Mouse (Mus musculus): ENCODE measurements around the gene Hspa5.
"Not testable (repeated sequence)": the region's sequence is repeated elsewhere in the genome, so short reads cannot be mapped to it uniquely, and the experiment has no call there.

Gene Hspa5

DNA sequence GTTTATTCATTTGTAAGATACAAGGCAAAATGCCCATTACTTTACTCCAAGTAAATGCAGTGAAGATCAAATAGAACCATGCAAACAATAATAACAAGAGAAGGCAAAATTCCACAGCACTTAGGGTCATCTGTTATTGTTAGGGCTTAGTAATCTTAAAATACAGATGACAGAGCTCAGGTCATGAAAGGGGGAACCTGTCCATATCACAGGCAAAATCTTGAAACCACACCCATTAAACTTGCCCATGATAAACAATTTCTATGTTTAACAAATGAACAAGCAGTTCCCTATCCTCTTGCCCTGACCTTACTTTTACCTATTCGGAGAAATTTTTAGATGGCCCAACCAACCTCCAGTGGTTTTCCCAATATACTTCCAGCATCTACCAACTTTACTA is 37.8 kb downstream of the Hspa5 start:
- no peak for DNase-seq (ENCODE audit: low spot score)

DNA sequence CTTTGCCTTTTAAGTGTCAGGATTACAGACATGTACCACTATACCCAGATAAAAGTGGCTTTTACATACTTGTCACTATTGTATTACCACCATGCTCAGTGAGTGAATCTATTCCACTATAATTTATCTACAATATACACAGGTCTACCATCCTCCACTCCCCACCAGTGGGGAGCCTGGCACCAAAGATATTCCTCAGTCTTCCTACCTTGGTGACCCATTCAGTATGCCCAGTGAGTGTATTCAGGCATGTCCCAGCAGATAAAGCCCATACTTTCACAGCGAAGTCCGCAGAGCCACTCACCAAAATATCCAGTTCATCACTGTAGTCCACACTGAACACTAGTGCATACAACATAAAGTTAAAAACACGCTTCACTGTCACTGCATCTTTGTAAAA is 39.0 kb downstream of the Hspa5 start:
- no peak for DNase-seq (ENCODE audit: low spot score)

DNA sequence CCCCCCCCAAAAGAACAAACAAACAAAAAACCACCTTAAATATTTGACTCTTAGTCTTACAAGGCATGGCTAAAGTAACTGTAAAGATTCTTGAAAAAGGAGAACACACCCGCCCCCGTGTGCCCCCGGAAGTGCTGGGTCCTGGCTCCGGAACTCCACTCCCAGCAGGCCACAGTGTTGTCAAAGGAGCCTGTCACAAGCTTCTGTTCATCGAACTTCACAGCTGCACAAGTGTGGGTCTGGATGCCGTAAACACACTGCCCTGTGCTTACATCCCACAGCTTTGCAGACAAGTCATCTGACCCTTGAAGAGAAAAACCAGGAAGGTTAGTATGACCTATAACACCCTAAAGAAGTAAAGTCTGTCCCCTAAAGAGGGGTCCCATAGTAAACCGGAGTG is 40.9 kb downstream of the Hspa5 start:
- DNase-seq (ENCODE audit: low spot score): no peak

DNA sequence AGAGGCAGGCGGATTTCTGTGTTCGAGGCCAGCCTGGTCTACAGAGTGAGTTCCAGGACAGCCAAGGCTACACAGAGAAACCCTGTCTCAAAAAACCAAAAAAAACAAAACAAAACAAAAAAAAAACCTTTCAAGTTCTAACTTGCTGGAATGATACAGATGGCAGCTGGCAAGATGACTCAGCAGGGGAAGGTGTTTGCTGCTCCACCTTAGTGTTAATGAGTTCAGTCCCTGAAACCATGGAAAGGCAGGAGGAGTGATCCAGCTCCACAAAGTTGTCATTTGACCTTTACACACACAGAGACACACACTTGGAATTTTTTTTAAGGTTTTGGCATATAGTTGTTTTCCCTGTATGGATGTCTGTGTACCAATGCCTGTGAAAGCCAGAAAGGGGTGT is 44.1 kb downstream of the Hspa5 start:
- DNase-seq (ENCODE audit: low spot score): not testable (repeated sequence)

DNA sequence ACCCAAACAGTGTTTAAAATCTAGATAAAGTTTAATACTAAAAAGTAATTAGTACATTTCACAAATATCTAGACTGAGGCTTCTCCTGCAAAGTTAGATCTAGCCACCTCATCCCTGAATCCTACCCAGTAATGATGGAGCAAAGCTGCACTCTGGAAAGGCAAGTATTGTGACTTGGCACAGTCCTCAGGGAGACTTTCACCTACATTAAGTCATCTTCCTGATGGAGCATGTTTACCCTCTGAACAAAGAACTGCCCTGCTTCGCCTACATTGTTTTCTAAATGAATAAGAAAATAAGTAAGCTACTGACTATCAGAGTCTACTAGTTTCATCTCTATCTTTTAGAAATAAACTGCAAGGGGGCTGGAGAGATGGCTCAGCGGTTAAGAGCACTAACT is 46.7 kb downstream of the Hspa5 start:
- DNase-seq (ENCODE audit: low spot score): no peak

DNA sequence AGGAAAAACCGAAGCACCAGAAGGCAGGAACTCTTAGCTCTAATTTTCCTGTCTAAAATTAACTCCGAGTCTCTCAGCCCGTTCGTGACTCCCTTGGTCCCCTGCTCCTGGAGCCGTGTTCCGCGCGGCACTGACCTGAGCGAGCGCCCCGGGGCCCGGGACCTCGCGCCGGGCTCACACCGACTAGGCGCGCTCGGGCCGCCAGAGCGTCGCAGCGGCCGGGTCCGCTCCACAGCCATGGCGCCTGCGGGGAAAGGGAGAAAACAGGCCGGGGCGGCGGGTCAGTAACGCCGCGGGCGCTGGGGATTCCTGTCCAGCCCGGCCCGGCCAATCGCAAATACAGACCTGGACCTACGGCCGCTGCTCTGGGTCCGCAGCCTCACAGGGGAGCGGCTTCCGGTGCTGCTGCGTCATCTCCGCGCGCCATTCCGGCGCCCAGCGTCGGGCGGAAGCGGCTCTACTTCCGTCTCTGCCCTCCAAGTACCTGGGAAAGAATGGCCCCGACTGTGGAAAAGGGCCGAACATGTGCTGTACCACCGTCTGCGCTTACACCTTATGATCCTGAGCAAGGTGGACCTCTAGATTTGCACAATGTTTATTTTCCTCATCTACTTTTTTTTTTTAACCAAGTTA is 54.2 kb downstream of the Hspa5 start, which contains the start of gene Fbxw2:
Gene Fbxw2, minus strand, starts transcription at position 485 of the 633 bp plus-strand sequence.
- peak; percentile 86 for DNase-seq (ENCODE audit: low spot score)

DNA sequence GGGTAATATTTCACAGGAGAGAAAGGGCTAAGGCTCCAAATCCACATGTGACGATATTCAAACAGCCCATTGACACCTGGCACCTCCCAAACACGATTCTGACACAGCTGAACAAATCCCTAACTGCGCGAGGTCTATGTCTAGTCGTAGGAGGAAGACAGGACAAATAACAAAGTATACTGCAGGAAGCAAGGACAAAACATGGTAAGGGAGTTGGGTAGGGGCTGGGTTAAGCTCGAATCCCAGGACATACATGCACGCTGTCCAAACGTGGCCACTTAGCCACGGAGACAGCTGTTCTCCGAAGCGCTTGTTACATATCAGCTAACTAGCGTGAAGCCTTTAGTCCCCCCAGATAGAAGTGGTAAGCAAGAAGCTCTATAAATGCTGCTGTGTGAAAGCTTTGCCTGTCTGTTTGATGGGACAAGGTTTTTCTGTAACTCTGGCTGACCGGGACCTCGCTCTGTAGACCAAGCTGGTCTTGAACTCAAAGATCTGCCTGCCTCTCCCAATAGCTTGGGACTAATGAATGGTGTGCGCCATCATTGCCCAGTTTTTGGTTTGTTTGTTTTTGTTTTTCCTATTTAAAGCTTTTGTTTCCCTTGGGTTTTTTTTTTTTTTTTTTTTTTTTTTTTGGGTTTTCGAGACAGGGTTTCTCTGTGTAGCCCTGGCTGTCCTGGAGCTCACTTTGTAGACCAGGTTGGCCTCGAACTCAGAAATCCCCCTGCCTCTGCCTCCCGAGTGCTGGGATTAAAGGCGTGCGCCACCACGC is 54.9 kb downstream of the Hspa5 start:
- peak; percentile 58 for DNase-seq (ENCODE audit: low spot score)
